Mouse (Mus musculus) erythroblast, embryonic 14.5 days (primary cell): ENCODE measurements around the gene Anapc5. TPM values are rescaled to one million over a fixed set of nuclear protein-coding genes. Genes with fewer than 3 reads are reported as not detected.

ENCODE experiments used
- H3K27me3 ChIP-seq: 2 replicates; pipeline ENCODE4 v1.6.1; 2012; ENCODE audit warnings: inconsistent platforms; ENCODE audit not compliant: control insufficient read depth
- H3K36me3 ChIP-seq: 2 replicates; pipeline ENCODE4 v1.6.1; 2012; ENCODE audit warnings: mild to moderate bottlenecking, inconsistent platforms; ENCODE audit not compliant: control insufficient read depth
- H3K4me1 ChIP-seq: 2 replicates; pipeline ENCODE4 v1.6.1; 2012; ENCODE audit warnings: inconsistent platforms; ENCODE audit not compliant: control insufficient read depth
- H3K4me3 ChIP-seq: replicated peaks from 2 replicates; pipeline ENCODE3; 2012; ENCODE audit warnings: moderate library complexity, mild to moderate bottlenecking, inconsistent platforms
- H3K9me3 ChIP-seq: 2 replicates; pipeline ENCODE4 v1.6.1; 2012; ENCODE audit warnings: low read length, inconsistent platforms, mixed read lengths; ENCODE audit not compliant: control insufficient read depth
- GATA1 ChIP-seq: IDR thresholded peaks from 2 replicates; pipeline ENCODE4 v1.6.1; 2012; ENCODE audit warnings: low read length, inconsistent platforms, mixed read lengths
- TAL1 ChIP-seq: IDR thresholded peaks from 3 replicates; pipeline ENCODE4 v1.6.1; 2012; ENCODE audit warnings: low read length, inconsistent platforms, mixed read lengths
- polyA plus RNA-seq: library from polyadenylated mRNA; stranded (reverse); fragments of >175 nt; gene quantifications from 2 replicates; pipeline ENCODE4 v1.2.3, GENCODE M21; 2012

Anapc5 gene
- polyA plus RNA-seq, 1 experiment: 37.0 TPM

DNA sequence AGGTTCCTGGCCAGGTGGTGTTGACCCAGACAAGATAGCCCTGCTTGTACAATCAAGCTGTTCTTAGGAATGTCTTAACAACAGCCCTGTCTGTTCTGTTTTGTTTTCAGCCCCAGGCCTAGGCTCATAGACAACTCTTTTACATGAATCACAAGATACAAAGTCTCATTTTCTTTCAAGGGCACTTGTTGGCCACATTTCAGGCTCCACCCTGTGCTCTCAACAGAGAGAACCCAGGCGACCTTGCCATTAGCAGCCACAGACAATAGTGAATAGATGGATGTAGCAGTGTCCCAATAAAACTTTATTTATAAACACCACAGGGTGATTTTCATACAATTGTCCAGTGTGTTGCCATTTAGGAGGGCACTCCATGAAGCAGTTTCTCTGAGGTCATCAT is 39.1 kb downstream of the Anapc5 start:
- H3K4me1 ChIP-seq: peaks cover 33% of the 10 kb centered on the region
- peaks cover 28% of the 10 kb centered on the region for H3K36me3 ChIP-seq
- H3K9me3 ChIP-seq: no peaks in the 10 kb centered on the region
- TF ChIP-seq TAL1 (no peak), GATA1 (no peak)
- peaks cover 12% of the 10 kb centered on the region for H3K27me3 ChIP-seq
- H3K4me3 ChIP-seq: no peak overlapping the region

DNA sequence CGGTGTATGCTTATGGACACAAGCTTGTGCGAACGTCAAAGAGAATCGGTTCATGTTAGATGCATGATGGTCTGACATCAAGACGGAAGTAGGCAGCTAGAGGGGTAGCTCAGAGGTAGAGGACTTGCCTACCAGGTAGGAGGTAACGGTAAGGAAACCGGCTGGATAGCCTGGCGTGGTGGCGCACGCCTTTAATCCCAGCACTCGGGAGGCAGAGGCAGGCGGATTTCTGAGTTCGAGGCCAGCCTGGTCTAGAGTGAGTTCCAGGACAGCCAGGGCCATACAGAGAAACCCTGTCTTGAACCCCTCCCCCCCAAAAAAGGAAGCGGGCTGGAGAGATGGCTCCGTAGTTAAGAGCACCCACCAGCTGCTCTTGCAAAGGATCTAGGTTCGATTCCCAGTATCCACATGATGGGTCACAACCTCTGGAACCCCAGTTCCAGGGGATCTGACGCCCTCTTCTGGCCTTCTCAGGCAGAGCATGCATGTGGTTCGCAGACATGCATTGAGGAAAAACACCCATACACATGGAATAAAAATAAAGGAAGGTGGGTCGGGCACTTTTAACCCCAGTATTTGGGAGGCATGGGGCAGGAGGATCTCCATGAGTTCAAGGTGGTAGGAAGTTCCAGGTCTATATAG is 40.2 kb downstream of the Anapc5 start:
- no peak overlapping the region for H3K4me3 ChIP-seq
- H3K36me3 ChIP-seq: peaks cover 20% of the 10 kb centered on the region
- no peak for TF ChIP-seq TAL1
- H3K27me3 ChIP-seq: peaks cover 12% of the 10 kb centered on the region
- peaks cover 2% of the 10 kb centered on the region; the same call in 1 of the 2 replicates for H3K9me3 ChIP-seq
- peaks cover 38% of the 10 kb centered on the region for H3K4me1 ChIP-seq

DNA sequence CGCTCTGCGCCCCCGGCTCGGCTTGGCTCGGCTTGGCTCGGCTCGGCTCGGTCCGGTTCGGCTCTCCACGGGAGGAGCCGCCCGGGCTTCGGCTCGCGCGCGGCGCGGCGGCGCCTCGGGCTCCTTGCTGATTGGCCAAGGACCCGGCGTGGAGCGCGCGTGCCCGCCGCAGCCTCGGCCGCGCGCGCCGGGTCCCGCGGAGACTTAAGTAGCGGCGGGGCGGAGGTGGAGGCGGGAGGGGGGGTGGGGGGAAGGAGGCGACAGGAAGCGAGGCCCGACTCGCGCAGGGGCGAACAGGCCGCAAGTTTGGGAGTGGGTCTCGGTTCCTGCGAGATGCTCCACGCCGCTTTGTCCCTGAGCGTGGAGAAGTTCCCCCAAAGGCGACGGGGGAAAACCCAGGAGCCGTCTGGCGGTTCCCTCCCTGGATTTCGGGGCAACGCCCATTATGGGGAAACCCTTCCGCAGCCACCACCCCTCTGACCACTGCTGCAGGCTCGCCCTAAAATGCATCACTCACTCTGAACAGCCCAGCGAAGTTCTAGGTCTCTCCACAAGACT is 41.8 kb downstream of the Anapc5 start, which contains the start of gene Camkk2:
Camkk2 (minus strand) TSS at position 133 of the 558 bp plus-strand sequence.
- peaks cover 12% of the 10 kb centered on the region for H3K27me3 ChIP-seq
- H3K36me3 ChIP-seq: peaks cover 4% of the 10 kb centered on the region
- H3K4me1 ChIP-seq: peaks cover 54% of the 10 kb centered on the region
- peak within 1 kb of the TSS; percentile 69 for H3K4me3 ChIP-seq
- peaks cover 2% of the 10 kb centered on the region; the same call in 1 of the 2 replicates for H3K9me3 ChIP-seq
- TF ChIP-seq TAL1: no peak
- no peak for TF ChIP-seq GATA1

DNA sequence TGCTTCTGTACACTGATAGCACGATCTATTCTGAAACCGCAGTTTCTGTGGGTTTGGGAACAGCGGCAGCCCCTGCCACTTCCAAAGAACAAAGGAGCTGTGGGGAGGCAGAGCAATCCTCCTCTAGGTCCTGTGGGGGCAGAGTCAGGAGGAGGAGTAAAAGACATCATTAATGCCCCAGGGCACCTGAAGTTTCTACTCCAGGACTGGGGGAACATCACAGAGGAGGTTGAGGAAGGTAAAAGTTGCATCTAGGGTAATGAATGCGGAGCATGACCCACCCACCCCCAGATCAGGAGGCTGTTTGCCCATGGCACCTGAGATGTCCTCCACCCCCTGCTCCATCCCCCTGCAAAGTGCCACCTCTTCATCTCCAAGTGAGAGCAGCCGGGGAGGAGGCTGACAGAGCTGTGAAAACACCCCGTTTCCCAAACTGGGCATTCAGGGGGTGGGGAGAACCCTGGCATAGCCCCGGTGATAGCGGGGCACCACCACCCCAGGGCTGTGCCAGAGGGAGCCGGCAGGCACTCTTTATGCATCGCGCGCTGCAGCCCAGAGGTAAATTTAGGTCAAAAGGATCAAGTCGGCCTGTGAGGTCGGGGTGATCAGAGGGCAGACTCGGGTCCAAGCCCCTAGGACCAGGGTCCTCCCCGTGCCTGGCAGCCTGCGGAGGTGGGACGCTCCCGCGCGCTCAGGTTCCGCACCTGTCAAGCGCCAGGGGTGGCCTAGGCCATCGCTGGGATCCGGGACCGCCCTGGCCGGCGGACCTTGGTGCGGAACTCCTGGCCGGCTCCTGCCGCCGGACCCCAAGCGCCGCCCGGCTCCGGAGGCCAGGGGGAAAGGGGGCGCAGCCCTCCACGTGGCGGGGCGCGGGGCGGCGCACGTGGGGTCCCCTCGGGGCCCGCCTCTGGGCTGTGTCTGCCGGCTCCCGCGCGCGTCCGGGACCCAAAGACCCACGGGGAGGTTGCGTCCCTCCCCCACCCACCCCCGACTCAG is 42.6 kb downstream of the Anapc5 start:
- Histone ChIP-seq H3K36me3 (peaks cover 3% of the 10 kb centered on the region), H3K27me3 (peaks cover 12% of the 10 kb centered on the region), H3K4me1 (peaks cover 61% of the 10 kb centered on the region), H3K9me3 (peaks cover 2% of the 10 kb centered on the region; the same call in 1 of the 2 replicates), H3K4me3 (peak overlapping the region; percentile 69)
- TF ChIP-seq TAL1: no peak
- no peak for TF ChIP-seq GATA1

DNA sequence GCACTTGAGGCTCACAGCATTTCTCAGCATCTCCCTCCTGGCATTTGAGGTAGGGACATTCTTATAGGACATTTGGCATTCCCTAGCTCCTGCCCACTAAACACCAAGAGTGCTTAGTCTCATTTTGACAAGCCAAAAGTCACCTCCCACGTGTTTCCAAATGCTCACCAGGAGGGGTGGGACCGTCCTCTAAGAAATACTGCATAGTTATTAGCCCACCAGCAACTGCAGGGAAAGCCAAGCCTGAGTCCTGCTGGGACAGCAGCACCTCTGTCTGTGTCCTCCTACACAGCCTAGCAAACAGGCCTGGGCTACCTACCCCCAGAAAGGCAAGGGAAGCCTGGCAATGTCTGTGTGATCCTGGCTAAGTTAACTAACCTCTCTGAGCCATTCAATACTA is 43.8 kb downstream of the Anapc5 start:
- Histone ChIP-seq H3K36me3 (peaks cover 11% of the 10 kb centered on the region), H3K9me3 (peaks cover 2% of the 10 kb centered on the region; the same call in 1 of the 2 replicates), H3K4me1 (peaks cover 64% of the 10 kb centered on the region), H3K27me3 (peaks cover 12% of the 10 kb centered on the region), H3K4me3 (no peak overlapping the region)
- no peak for TF ChIP-seq TAL1
- TF ChIP-seq GATA1: no peak

DNA sequence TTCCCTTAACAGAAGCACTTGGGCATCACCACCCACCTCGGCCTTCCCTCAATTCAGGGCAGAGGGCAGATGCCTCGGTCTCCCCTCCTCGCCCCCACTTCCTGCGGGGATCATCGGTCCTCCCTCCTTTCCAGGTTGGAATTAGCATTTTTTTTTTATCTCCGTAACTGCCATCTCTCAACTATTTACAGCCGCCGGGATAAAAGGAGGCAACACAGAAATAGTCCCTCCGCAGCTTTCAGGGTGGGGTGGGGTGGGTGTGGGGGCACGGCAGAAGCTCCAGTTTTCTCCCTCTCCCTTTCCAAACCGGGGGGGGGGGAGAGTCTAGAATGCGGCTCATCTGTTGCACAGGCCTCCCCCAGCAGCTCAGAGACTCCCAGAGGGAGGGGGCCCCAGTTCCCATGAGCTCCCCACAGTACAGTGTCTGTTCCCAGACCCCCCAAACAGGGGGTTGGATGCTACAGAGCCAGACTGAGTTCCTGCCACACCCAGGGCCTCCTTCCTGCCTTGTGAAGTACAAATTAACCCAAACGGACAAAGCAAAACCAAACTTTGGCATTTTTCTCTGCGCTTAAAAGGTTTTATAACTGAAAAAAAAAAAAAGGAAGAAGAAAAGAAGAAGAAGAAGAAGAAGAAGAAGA is 45.4 kb downstream of the Anapc5 start:
- Histone ChIP-seq H3K9me3 (peaks cover 2% of the 10 kb centered on the region; the same call in 1 of the 2 replicates), H3K4me3 (peak overlapping the region; percentile 61), H3K36me3 (peaks cover 13% of the 10 kb centered on the region), H3K4me1 (peaks cover 73% of the 10 kb centered on the region), H3K27me3 (peaks cover 12% of the 10 kb centered on the region)
- no peak for TF ChIP-seq GATA1

DNA sequence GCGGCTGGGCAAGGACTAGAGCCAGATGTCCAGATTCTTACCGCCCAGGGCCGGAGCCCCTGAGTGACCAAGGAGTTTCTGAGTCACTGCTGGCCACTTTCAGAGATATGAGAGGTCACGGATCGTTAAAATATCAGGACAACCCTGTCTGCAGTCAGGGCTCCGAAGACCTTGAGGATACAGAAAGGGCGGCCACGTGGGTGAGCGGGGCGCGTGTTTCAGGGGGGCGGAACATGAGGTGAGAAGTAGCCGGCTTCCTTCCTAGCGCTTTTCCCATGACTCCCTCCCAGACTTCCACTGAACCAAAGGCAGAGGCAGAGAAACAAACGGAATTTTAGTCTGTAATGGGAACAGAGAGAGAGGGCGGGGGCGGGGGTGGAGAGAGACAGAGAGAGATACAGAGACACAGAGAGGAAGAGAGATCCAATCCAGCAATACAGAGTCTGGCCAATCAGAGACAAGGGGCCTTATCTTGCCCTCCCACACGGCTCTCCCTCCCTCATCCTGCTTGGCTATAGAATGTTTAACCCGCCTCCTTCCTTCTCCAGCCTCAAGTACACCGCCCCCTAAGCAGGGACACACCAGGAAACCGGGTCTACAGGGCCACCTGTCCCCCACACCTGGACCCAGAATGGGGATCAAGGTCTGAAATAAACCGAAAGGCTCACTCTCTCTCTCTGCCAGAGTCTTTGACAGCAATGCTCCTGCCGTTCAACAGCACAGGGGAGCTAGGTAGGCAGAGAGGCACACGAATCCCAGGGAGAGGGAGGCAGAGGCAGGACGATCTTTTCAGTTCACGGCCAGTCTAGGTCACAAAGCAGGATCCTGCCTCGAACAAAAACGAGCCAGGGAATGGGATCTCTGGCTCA is 46.2 kb downstream of the Anapc5 start:
- Histone ChIP-seq H3K9me3 (peaks cover 2% of the 10 kb centered on the region; the same call in 1 of the 2 replicates), H3K27me3 (peaks cover 12% of the 10 kb centered on the region), H3K4me1 (peaks cover 71% of the 10 kb centered on the region), H3K4me3 (peak overlapping the region; percentile 61), H3K36me3 (peaks cover 16% of the 10 kb centered on the region)
- TF ChIP-seq TAL1 (peak; percentile 63; the same call in 2 of the 3 replicates), GATA1 (peak; percentile 90)

DNA sequence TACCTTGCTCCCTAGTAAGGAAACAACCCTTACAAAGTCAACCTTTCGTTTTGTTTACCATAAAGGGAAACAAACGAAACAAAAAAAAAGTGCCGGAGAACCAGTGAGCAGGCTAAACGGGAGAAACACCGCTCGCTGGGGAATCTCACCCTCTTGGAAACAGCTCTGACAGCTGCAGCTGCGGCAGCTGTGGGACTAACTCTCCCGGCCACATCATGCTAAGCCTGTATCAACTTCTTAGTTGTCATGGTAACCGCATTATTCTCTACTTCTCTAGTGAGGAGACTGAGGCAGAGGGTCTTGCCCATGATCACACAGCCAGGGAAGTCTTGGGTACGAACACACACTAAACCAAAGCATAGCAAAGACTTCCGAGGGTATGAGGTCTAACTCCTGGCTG is 47.4 kb downstream of the Anapc5 start:
- no peak overlapping the region for H3K4me3 ChIP-seq
- TF ChIP-seq GATA1 (no peak), TAL1 (no peak)
- H3K27me3 ChIP-seq: peaks cover 7% of the 10 kb centered on the region
- H3K4me1 ChIP-seq: peaks cover 73% of the 10 kb centered on the region
- H3K36me3 ChIP-seq: peaks cover 29% of the 10 kb centered on the region
- H3K9me3 ChIP-seq: peaks cover 2% of the 10 kb centered on the region; the same call in 1 of the 2 replicates
